Mouse (Mus musculus) thymus, postnatal 0 days (tissue): Measurements from ENCODE around the gene Pet117. TPM values are rescaled to one million over a fixed set of nuclear protein-coding genes. Genes with fewer than 3 reads are reported as not detected.
A peak's percentile ranks its signal among the peaks of the same experiment; 100 is the strongest.
"Not testable (repeated sequence)": the region's sequence is repeated elsewhere in the genome, so short reads cannot be mapped to it uniquely, and the experiment has no call there.

Experiments used
- DNase-seq: peaks from one replicate; pipeline ENCODE4 v3.0.0-alpha.2; 2015; ENCODE audit warnings: low spot score
- polyA plus RNA-seq: library from polyadenylated mRNA; unstranded; fragments of >200 nt; fragmentation: Nextera tagmentation; extraction: Ambion mirVana; gene quantifications from 2 replicates; pipeline ENCODE4 v1.2.1, GENCODE M21; 2015

Gene Pet117
- polyA plus RNA-seq: 1.8 and 3.8 TPM in 2 replicates

DNA sequence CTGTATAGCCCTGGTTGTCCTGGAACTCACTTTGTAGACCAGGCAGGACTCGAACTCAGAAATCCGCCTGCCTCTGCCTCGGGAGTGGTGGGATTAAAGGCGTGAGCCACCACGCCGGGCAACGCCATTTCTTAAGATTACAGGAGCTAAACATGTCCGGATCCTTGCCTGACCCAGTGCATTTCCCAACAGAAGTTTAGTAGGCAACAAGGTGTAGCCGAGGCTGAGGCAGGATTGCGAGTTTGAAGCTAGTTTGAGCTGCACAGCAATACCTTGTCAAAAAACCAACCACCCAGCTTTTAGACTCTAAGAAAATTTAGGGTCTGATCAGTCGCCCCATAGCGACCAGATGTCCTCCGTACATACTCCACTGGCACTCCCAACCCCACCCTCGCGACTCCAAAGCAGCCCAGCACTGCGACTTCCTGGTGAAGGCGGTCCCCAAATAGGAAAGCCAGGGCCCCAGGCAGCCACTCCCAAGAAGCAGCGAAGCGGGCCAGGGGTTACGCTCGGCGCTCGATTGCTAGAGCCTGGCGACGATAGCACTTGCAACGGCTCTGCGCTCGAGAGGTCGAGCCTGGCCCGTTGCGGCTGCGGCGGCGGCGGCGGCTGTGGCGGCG lies at the start of gene Pet117, which contains the start of gene Kat14:
Pet117 (plus strand) TSS at position 597 of the 620 bp plus-strand sequence.
Kat14 (plus strand) TSS at position 584 of the 620 bp plus-strand sequence.
- DNase-seq: peak; percentile 94

DNA sequence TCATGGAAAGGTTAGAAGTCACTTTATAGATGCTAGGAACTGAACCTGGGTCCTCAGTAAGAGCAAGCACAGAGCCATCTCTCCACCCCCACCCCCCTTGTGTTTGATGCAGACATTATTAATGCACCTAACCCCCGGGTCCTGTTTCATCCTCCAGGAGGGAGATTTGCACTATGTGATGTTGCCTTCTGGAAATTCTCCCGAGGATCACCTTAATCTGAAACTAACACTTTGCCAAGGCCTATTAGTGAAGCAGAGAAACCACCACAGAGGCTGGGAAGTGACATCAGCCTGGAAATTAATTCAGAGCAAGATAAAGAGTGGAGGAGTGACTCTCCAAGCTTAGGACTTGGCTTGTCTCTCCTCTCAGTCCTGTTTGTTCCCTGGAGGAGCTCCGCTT lies 44.6 kb upstream of the Pet117 start:
- no peak for DNase-seq

DNA sequence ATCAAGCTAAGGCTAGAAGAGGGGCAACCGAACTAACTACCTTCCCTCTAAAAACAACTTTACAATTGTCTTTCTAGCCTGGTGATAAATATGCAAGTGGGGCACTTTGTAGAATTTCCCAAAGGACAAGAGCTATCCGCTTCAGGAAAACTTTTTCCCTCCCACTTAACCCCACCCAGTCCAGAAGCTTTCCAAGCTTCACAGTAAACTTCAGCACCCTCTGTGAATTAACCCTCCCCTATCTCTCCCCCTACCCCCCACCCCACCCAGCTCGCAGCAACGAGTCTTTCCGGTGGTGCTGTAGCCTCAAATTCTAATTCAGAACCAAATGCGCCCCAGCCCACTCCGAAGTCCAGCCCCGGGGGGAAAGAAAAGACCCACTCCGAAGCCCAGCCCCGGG lies 39.3 kb upstream of the Pet117 start:
- DNase-seq: no peak

DNA sequence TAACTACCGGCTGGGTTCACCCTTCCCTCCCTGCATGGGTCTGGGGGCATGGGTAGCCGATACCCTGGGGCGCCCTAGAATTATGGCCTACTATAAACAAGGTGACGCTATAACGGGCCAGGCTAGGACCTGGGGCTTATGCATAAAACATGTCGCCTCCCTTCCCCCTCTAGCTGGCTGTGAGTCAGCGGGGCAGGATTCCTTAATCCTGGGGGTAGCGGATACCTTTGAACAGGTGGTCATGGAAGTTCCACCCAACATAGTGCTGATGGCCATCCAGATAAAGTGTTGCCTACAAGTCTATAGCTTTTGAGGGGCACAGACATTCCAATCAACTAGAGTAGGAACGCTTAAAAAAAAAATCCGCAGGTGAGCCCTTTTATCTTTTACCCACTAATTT lies 38.9 kb upstream of the Pet117 start:
- DNase-seq: no peak

DNA sequence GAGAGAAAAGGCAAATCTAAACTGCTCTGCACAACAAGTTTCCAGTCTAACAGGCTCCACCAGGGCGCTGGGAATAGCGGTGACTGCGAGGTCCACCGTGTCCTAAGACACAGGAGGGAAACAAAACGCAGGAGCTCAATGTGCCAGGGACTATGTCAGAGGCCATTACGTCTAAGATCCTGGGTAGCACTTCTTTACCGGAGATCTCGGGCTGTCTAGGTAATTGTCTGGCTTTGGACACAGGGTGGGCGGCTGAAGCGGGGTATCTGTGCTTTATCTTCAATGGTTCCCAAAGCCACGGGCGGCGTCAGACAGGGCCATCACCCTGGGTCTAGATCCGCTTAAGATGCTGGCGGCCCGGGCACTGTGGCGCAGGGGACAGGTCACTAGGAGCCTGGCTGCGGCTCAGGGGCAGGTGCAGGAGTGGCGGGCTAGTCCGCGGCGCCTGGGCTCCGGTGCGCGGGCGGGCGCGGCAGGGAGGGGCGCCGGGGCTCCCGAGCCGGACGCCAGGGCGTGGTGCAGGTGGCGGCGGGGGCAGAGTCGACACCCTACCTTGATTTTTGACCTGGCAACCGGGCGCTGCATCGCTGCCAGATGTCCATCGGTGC lies 38.3 kb upstream of the Pet117 start:
- no peak for DNase-seq

DNA sequence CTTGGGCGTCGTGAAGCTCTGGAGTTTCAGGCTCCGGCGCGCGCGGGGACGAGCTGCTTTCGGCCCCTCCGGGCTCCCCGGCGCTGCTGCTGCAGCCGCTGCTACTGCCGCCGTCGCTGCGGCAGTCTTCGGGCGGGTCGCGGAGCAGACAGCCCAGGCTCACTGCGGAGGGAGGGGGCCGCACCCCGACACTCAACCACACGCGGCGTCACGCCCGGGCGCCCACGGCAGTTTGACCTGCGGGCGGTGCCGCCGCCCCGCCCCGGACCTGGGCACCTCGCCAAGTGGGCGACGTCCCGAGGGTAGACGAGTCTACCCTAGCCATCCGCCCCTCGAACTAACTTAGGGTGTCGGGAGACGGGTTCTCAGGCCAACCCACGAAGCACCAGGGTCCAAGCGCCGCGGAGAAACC lies 37.8 kb upstream of the Pet117 start:
- DNase-seq: no peak

DNA sequence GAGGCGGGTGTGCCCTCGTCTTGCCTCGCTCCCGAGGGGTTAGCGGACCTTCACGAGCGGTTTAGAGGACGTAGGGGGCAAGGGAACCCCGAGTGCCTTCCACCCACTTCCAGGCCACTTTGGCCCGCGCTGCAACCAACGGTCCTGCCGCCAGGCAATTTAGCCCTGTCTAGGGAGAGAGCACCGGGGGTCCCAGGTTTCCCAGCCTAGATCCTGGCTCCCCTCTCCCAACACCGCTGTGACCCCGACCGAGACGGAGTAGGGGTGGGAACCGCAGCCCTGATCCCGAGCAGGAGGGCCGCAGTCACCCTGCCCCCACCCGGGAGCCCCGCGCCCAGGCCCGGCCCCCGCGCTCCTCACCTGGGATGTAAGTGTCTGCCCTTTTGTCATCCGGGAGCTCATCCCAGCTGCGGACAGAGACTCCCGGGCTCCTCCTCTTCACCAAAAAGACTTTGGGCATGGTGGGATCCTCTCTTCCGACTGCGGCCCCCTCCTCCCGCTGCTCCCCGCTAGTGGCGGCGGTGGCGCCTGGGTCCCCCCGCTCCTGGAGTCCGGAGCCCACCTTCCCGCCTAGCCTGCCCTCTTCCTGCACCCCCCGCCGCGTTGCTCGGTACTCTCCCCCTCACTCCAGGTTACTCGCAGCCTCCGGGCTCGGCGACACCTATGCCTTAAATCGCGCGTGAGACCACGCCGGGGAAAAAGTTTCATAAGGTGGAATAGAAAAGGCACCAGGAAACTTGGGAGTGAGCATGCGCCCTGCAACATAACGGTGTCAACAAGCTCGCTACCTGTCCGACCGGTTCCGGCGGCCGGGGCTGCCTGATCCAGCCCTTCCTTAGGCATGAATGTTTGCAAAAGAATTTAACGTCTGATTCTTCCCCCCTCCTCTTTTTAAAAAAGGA lies 37.1 kb upstream of the Pet117 start, which contains the start of gene Ovol2:
Ovol2 (minus strand) TSS at position 746 of the 902 bp plus-strand sequence.
- DNase-seq: no peak

DNA sequence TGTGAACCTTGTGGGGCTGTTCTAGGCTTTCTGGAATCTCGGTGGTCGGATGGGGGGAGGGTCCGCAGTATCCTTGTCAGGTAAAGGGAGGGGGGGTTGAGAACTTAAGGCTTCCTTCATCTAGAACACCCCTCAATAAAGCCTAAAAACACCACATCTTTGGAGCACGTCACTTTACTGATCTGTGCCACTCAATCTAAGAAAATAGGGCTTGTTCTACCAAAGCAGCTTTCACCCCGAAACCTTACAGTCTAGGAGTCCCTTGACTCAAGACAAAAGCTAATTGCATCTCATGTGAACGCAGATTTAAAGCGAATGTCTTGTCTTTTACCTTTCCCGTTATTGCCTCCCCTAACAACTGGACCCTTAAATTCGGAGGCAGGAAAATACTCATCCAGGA lies 36.3 kb upstream of the Pet117 start:
- no peak for DNase-seq

DNA sequence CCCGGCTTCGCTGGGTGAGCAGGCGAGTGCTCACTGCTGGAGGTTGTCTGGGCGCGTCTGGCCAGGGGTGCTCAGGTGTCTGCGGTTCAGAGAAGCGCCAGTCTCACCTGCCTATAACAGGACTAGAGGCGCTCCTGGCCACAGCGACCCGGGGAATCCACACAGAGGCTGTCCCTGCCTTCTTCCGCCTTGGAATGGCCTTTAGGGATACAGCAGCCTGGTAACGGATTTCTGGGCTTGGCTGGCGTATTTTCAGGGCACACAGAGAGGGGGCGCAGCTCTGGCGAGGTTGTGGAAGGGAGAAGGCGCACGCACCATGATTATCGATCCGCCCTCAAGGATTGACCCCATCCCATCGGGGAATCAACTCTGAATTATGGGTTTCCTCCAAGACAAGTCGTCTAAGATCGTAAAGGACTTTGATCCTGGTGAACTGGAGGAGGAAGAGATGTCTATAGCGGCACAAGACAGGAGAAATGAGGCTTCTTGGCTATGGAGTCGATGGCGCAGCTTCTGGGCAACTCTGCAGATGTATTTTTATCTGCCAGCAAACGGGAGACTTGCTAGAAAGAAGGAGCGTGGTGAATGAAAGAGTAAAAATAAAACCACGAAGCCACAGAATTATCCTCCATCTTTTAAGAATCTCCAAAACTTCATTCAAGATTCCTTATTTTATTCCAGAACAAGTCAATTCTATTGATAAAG lies 35.5 kb upstream of the Pet117 start:
- no peak for DNase-seq

DNA sequence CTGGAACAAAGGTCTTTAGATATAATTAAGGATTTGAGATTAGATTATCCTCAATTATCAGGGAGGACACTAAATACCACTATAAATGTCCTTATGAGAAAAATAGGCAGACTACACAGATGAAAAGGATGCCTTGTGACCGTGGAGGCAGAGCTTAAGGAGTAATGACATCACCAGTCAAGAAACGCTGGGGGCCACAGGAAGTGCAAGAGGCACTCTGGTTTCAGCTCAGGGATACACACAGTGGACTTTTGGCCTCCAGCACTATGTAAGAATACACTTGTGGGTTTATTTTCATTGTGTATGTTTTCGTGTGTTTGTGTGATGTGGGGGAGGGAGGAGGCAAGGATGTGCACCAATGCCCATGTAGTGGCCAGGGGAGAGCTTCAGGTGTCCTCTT lies 31.6 kb upstream of the Pet117 start:
- no peak for DNase-seq

DNA sequence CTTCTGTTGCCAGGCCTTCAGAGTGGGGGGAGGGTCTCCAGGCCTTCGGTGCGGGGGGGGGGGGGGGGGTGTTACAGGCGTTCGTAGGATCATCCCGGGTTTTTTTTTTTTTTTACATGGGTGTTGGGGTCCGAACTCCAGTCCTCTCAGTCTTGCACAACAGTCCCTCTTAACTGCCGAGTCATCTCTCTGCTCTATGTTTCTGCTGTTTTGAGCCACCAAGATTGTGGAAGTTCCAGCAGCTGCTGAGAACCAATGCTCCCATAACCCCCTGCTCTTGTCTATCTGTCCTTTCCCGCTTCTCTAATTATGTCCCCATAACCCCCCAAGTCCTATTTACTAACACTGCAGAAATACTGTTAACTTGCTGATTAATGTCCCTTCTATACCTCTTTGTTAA lies 31.1 kb upstream of the Pet117 start:
- no peak for DNase-seq

DNA sequence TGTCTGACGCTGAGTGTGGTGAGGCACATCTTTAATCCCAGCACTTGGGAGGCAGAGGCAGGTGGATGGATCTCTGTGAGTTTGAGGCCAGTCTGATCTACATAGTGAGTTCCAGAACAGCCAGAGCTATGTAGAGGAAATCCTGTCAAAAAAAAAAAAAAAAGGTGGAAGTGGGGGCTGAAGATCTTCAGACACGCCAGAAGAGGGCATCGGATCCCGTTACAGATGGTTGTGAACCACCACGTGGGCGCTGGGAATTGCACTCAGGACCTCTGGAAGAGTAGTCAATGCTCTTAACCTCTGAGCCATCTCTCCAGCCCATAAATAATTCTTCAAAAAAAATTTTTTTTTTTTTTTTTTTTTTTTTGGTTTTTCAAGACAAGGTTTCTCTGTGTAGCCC lies 30.6 kb upstream of the Pet117 start:
- not testable (repeated sequence) for DNase-seq

DNA sequence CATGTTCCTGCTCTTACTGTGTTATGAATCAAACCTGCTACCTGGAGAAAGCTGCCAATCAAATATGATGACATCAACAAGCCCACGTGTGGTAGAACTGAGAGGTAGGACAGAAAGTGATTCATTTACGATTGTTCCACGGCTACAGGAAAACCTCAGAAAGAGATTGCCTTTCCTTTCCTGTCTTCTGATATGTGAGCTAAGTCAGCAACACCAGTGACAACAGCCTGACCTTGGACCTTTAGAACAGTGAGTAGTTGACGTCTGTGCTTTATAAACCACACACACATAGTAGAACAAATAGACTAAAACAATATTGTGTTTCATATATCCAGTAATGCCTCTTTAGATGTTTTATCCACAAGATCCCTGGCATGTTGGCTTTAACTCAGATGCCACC lies 25.6 kb upstream of the Pet117 start:
- DNase-seq: no peak

DNA sequence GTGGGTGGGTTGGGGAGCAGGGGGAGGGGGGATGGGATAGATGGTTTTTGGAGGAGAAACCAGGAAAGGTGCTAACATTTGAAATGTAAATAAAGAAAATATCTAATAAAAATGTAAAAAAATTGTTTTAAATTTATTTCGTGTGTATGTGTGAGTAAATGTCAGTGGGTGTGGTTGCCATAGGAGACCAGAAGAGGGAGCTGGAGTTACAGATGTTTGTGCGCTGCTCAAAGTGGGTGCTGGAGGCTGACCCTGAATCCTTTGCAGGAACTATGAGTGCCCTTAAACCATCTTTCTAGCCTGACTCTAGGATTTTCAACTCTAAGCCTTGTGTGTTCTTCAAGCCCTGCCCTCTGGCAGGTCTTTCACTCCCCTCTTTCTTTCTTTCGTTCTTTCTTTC lies 20.3 kb upstream of the Pet117 start:
- DNase-seq: peak; percentile 27

DNA sequence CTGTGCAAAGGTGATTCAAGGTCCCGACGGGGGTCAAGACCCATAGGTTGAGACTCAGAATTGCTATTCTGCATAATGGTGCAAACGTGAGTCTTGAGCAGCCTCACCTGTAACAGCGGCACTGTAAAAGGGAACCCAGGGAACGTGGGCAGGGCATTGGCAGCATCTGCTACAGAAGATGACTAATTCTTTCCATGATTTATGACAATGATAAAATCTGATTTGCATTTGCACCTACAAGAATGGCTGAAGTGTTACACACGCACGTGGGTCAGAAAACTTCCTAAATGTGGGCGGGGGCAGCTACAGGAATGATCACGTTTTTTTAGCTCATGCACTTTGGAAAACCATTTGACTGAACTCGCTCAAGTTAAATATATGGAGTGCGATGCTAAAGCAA lies 16.0 kb upstream of the Pet117 start:
- no peak for DNase-seq

DNA sequence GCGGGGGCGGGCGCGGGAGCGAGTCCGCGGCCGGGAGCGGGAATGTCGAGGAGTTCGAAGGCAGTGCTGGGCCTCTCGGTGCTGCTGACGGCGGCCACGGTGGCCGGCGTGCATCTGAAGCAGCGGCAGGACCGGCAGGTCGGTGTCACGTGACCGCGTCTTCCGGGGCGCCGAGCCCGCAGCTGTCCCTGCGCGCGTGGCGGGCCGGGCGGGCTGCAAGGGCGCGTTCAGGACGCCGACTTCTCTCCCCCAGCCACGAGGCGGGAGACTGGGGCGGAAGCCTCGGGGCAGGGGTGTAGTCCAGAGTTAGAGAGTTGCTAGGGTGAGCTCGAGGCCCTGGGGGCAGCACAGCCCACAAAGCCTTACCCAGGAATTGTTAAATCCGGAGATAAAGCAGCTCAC lies 225 bp downstream of the Pet117 start:
- peak; percentile 83 for DNase-seq

DNA sequence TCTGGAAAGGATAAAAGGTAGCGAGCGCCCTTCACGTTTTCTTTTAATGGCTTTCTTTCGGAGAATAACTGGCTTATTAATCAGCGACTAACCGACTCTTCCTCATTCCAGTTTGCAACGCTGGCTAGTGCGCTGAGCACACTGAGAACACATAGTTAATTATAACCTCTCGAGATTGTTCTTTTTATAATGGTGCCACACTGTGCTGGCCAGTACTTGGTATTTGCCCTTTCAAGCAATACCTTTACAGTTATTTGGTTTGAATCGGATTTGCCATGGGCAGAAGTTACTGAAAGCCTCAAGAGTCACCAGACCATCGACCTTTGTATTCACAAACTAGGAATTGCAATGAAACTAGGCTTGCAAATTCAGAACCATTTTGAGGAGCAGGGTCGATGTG lies 715 bp downstream of the Pet117 start:
- no peak for DNase-seq

DNA sequence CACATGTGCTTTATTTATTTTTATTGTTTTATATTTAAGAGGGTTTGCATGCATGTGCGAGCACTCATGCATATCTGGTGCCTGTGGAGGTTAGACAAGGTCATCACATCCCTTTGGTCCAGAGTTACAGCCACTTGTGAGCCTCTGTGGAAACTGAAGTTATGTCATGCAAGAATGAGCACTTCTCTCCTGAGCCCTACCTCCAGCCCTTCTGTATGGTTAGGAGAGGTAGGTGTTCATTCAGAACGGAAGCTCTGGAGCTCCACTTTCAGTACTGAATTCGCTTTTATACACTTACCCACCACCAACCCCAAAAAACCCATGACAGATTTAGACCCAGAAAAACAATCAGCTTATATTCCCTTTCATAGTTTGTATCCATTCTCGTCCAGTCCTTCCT lies 2.8 kb downstream of the Pet117 start:
- DNase-seq: no peak

DNA sequence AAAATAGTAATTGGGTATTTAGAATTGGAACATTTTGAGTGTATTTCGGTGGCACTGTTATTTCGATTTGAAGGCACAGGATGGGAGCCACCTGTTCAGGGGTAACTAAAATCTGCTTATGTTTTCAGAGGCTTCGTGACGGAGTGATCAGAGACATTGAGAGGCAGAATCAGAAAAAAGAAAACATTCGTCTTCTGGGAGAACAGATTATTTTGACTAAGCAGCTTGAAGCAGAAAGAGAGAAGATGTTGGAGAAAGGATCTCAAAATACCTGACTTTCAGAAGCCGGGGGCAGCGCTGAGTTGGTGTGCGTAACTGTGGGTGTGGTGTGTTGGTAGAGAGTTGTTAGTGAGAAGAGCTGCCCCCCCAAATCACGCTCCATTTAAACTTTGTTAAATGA lies 4.3 kb downstream of the Pet117 start:
- no peak for DNase-seq

DNA sequence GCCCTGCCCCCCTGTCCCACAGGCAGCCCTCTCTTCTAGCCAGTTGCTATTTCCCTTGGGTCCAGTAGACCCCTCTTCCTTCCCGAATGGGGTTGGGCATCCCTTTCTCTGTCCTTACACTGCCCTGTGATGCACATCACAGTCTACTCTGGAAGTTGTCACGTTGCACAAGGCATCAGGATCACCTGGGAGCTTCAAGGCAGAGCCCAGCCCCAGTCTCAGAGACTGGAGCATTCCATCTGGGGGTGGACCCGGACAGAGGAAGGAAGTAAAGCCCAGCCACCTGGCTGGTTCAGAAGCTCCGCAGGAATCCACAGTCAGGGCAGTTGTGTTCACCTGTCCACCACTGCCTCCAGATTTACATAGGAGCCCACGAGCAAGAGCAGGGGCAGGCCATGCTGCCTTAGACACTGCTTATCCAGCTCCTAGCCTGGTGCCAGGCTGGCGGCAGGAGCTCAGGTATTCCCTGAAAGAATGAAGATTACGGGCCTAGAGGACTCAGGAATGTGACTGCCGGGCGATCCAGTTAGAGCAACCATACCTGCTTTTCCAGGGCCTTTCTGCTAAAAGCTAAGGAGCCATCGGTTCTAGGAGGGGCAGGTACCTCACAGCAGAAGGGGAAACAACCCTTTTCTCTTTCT lies 6.4 kb downstream of the Pet117 start:
- no peak for DNase-seq

DNA sequence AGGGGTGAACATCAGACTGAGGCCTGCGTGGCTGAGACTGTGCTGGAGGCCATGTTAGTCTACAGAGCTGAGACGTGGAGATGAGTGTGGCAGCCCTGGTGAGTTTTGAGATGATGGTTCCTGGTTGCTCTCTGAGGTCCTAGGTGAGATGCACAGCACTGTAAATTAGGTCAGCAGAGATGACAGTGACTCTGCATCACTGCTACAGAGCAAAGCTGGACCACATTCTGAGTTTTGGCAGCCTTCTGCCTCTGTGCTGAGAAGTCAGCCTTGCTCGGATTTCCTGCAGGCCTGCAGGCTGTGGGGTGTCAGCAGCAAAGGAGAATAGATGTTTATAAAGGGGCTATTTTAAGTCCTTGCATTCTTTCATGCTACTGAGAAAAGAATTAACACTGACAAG lies 12.5 kb downstream of the Pet117 start:
- DNase-seq: no peak
